Mouse (Mus musculus) hindbrain, embryonic 14.5 days (tissue): Measurements from ENCODE around the gene Map3k14. TPM values are rescaled to one million over a fixed set of nuclear protein-coding genes. Genes with fewer than 3 reads are reported as not detected.

Experiments used
- ATAC-seq: fragments of 200-750 bp; cut with Nextera tagmentation; 2 replicates; pipeline ENCODE4 v1.8.0; 2017; ENCODE audit warnings: moderate number of reproducible peaks, mild to moderate bottlenecking, moderate TSS enrichment, moderate library complexity; ENCODE audit not compliant: low FRiP score
- DNase-seq: peaks from one replicate; pipeline ENCODE4 v3.0.0-alpha.2; 2015; ENCODE audit warnings: low spot score
- H3K27ac ChIP-seq: fragments of 300-500 bp; sonication (generic); 2 replicates; pipeline ENCODE4 v1.5.1; 2014; ENCODE audit warnings: mild to moderate bottlenecking, moderate library complexity
- H3K27me3 ChIP-seq: fragments of 300-500 bp; sonication (generic); 2 replicates; pipeline ENCODE4 v1.6.1; 2014; ENCODE audit warnings: mild to moderate bottlenecking, low read length, mixed read lengths; ENCODE audit not compliant: control insufficient read depth, insufficient read depth
- H3K36me3 ChIP-seq: fragments of 300-500 bp; sonication (generic); replicated peaks from 2 replicates; pipeline ENCODE4 v1.6.1; 2014; ENCODE audit not compliant: control insufficient read depth, insufficient read depth
- H3K4me1 ChIP-seq: fragments of 300-500 bp; sonication (generic); replicated peaks from 2 replicates; pipeline ENCODE4 v1.6.1; 2014; ENCODE audit warnings: antibody characterized with exemption, low read length, mixed read lengths; ENCODE audit not compliant: control insufficient read depth, insufficient read depth
- H3K4me2 ChIP-seq: fragments of 300-500 bp; sonication (generic); replicated peaks from 2 replicates; pipeline ENCODE4 v1.6.1; 2014; ENCODE audit warnings: mild to moderate bottlenecking, moderate library complexity
- H3K4me3 ChIP-seq: fragments of 300-500 bp; sonication (generic); replicated peaks from 2 replicates; pipeline ENCODE4 v1.5.1; 2014; ENCODE audit warnings: mild to moderate bottlenecking, low read length
- H3K9ac ChIP-seq: fragments of 300-500 bp; sonication (generic); 2 replicates; pipeline ENCODE4 v1.6.1; 2014
- H3K9me3 ChIP-seq: fragments of 300-500 bp; sonication (generic); 2 replicates; pipeline ENCODE4 v1.6.1; 2016; ENCODE audit warnings: low read length; ENCODE audit not compliant: control insufficient read depth
- WGBS: fragments of 180-500 bp; shearing (Covaris S2); extraction: QIAGEN DNeasy Blood & Tissue Kit; methylation state at CpG from one replicate; pipeline ENCODE4 v1.1.7; 2014; 5-methylcytosine and 5-hydroxymethylcytosine counted together
- polyA plus RNA-seq: library from polyadenylated mRNA; unstranded; fragments of >200 nt; fragmentation: Nextera tagmentation; extraction: Ambion mirVana; gene quantifications from 2 replicates; pipeline ENCODE4 v1.2.1, GENCODE M21; 2014

The Map3k14 gene
- polyA plus RNA-seq, 1 experiment from 2014 or later = 2.9 TPM

DNA sequence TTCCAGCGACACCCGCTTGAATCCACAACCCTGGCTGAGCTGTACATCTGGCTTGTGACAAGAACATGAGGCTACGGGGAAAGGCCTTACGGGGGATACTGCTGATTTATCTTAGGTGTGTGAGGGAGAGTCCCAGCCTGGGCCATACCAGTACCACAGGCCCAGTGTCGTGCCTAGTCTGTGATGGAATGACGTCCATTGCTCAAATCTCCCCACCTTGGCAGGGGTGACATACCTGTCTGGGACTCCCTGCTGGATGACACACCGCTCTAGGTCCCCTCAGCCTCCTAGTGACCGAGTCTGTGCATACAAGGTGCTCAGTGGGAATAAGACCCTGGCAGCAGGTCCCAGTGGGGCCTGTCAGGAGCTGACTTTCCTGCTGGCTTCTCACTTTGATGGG, 88.5 kb downstream of the Map3k14 start:
- ATAC-seq (no peak), DNase-seq (no peak)
- H3K36me3 ChIP-seq = no peaks in the 10 kb centered on the region

DNA sequence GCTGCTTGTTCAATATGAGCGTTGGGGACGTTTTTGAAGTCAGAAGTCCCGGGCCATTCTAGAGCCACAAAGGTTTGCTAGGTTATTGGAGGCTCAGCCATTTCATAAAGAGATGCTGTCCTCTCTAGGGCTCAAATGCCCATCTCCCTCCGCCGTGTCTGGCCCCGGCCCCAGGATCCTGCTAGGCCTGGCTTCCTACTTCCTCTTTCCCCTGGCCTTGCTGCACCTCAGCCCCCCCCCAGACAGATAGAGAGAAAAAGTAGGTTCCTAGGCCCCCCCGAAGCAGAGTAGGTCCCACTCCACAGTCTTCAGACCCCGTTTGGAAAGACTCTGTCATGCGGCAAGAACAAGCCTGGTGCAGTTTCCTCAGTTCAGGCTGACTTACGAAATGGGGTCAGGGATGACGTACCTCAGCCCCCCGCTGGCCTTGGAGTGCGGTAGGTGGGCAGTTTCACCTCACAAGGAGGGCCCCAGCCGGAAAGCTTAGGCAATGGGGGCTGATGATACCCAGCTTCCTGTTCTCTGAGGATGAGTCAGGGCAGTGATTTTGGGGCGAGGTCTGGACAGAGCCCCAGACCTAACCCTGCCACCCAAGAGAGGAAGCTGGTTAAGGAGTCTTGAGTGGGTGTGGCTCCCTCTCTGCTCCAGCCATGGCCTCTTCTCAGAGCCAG, 89.3 kb downstream of the Map3k14 start:
- no peak for ATAC-seq
- Histone ChIP-seq H3K4me3 (no peak overlapping the region), H3K36me3 (no peaks in the 10 kb centered on the region), H3K27me3 (peaks cover 5% of the 10 kb centered on the region; the same call in 1 of the 2 replicates), H3K9ac (no peak overlapping the region), H3K27ac (no peak overlapping the region), H3K4me2 (no peak overlapping the region), H3K4me1 (no peaks in the 10 kb centered on the region), H3K9me3 (no peaks in the 10 kb centered on the region)
- DNase-seq = no peak
- WGBS = 86% methylated on average over 15 of the region's 15 CpGs

More for the DNA sequence above, 88.5 kb downstream of the Map3k14 start:
- no peak overlapping the region for H3K9ac ChIP-seq
- no peaks in the 10 kb centered on the region for H3K9me3 ChIP-seq
- no peaks in the 10 kb centered on the region; the same call in 1 of the 2 replicates for H3K27me3 ChIP-seq
- 87% methylated on average over 8 of the region's 8 CpGs for WGBS
- no peak overlapping the region for H3K4me3 ChIP-seq
- H3K4me1 ChIP-seq = no peaks in the 10 kb centered on the region
- H3K27ac ChIP-seq = no peak overlapping the region
- no peak overlapping the region for H3K4me2 ChIP-seq

- Histone ChIP-seq H3K27me3 (peaks cover 13% of the 10 kb centered on the region), H3K9me3 (no peaks in the 10 kb centered on the region), H3K9ac (no peak overlapping the region), H3K4me3 (no peak overlapping the region), H3K36me3 (no peaks in the 10 kb centered on the region), H3K4me1 (0 out of 2 replicates have a peak, but pooled peaks cover 4% of the 10 kb centered on the region), H3K27ac (no peak overlapping the region), H3K4me2 (no peak overlapping the region)
- ATAC-seq = no peak
- WGBS = 78% methylated on average over 5 of the region's 5 CpGs
- DNase-seq = no peak
These were observed 90.1 kb downstream of the Map3k14 start for GRCm38 (mm10) chr11:103177216-103177615.

DNA sequence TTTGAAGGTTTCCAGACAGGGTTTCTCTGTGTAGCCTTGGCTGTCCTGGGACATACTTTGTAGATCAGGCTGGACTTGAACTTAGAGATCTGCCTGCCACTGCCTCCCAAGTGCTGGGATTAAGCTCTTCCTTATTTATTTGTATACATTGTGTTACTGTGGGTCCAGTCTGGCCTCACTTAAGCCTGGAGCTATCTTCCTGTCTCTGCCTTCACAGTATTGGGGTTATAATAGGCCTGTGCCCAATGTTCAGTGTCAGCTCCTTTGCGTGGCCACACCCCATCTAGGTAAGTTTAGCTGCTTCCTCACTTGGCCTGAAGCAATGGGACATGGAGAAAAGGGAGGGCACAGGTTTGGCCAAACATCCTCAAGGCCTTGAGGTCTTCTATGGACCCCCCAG, 90.8 kb downstream of the Map3k14 start:
- no peak overlapping the region for H3K27ac ChIP-seq
- no peaks in the 10 kb centered on the region for H3K36me3 ChIP-seq
- H3K4me1 ChIP-seq = 0 out of 2 replicates have a peak, but pooled peaks cover 4% of the 10 kb centered on the region
- H3K4me2 ChIP-seq = no peak overlapping the region
- no peak for DNase-seq
- ATAC-seq = no peak
- H3K4me3 ChIP-seq = no peak overlapping the region
- no peak overlapping the region for H3K9ac ChIP-seq
- WGBS = 85% methylated on average over 1 of the region's 1 CpGs
- peaks cover 19% of the 10 kb centered on the region for H3K27me3 ChIP-seq
- H3K9me3 ChIP-seq = no peaks in the 10 kb centered on the region

- H3K36me3 ChIP-seq = no peaks in the 10 kb centered on the region
- DNase-seq = no peak
- WGBS = 78% methylated on average over 14 of the region's 14 CpGs
- 0 out of 2 replicates have a peak, but pooled peaks cover 4% of the 10 kb centered on the region for H3K4me1 ChIP-seq
- H3K4me2 ChIP-seq = no peak overlapping the region
- no peaks in the 10 kb centered on the region for H3K9me3 ChIP-seq
- ATAC-seq = no peak
- no peak overlapping the region for H3K4me3 ChIP-seq
- H3K9ac ChIP-seq = no peak overlapping the region
- peaks cover 20% of the 10 kb centered on the region for H3K27me3 ChIP-seq
- no peak overlapping the region for H3K27ac ChIP-seq
These were observed 91.4 kb downstream of the Map3k14 start for GRCm38 (mm10) chr11:103175688-103176442.

DNA sequence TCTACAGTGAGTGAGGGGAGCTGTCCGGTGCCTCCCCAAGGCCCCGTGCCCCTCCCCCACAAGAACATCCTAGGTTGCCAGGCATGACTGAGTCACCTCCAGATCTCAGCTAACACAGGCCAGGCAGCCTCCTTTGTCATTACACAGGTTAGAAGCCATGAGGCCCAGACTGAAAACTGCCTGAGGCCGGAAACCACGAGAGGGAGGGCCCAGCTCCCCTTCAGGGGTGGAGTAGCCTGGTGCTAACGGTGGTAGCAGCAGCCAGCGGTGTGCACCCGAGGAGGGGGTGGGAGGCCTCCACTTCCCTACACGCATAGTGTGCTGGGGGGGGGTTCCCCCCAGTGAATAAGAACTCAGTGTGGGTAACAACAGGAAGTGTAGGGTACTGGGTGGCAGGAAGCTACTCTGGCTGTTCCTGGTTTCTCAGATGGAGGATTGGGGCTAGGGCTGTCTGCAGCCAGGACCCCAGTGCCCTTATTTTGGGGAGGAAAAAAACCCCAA, 92.3 kb downstream of the Map3k14 start:
- Histone ChIP-seq H3K4me2 (no peak overlapping the region), H3K9ac (no peak overlapping the region), H3K27ac (no peak overlapping the region), H3K36me3 (no peaks in the 10 kb centered on the region), H3K4me1 (peaks cover 9% of the 10 kb centered on the region; the same call in 1 of the 2 replicates), H3K4me3 (no peak overlapping the region), H3K27me3 (peaks cover 25% of the 10 kb centered on the region), H3K9me3 (no peaks in the 10 kb centered on the region)
- 62% methylated on average over 8 of the region's 8 CpGs for WGBS
- no peak for DNase-seq
- no peak for ATAC-seq

GRCm38 (mm10) chr11:103174411-103174832, 92.8 kb downstream of the Map3k14 start:
- H3K9ac ChIP-seq = no peak overlapping the region
- DNase-seq = no peak
- WGBS = 82% methylated on average over 5 of the region's 5 CpGs

GRCm38 (mm10) chr11:103173771-103174344, 93.4 kb downstream of the Map3k14 start:
- no peak overlapping the region for H3K4me3 ChIP-seq
- no peak for ATAC-seq
- 93% methylated on average over 11 of the region's 11 CpGs for WGBS
- H3K27me3 ChIP-seq = peaks cover 31% of the 10 kb centered on the region
- no peak overlapping the region for H3K9ac ChIP-seq
- no peaks in the 10 kb centered on the region for H3K9me3 ChIP-seq
- H3K36me3 ChIP-seq = no peaks in the 10 kb centered on the region
- H3K4me1 ChIP-seq = peaks cover 16% of the 10 kb centered on the region; the same call in 1 of the 2 replicates
- DNase-seq = no peak
- H3K4me2 ChIP-seq = no peak overlapping the region
- H3K27ac ChIP-seq = no peak overlapping the region

More at GRCm38 (mm10) chr11:103174411-103174832, 92.8 kb downstream of the Map3k14 start:
- Histone ChIP-seq H3K4me2 (no peak overlapping the region), H3K27ac (no peak overlapping the region), H3K36me3 (no peaks in the 10 kb centered on the region), H3K4me3 (no peak overlapping the region), H3K4me1 (peaks cover 12% of the 10 kb centered on the region; the same call in 1 of the 2 replicates), H3K27me3 (peaks cover 30% of the 10 kb centered on the region), H3K9me3 (no peaks in the 10 kb centered on the region)
- ATAC-seq = no peak
